Mouse (Mus musculus) lung, embryonic 14.5 days (tissue): ENCODE results near the gene Card19. TPM values are rescaled to one million over a fixed set of nuclear protein-coding genes. Genes with fewer than 3 reads are reported as not detected.

Experiments
- ATAC-seq: fragments of 200-750 bp; cut with Nextera tagmentation; 2 replicates; pipeline ENCODE4 v1.8.0; 2017; ENCODE audit warnings: mild to moderate bottlenecking, moderate TSS enrichment, moderate library complexity; ENCODE audit not compliant: insufficient read depth
- DNase-seq: peaks from one replicate; pipeline ENCODE4 v3.0.0-alpha.2; 2015
- H3K27ac ChIP-seq: fragments of 300-500 bp; sonication (generic); 2 replicates; pipeline ENCODE4 v1.5.1; 2014; ENCODE audit warnings: low read depth, mild to moderate bottlenecking, moderate library complexity
- H3K27me3 ChIP-seq: fragments of 300-500 bp; sonication (generic); 2 replicates; pipeline ENCODE4 v1.6.1; 2014; ENCODE audit warnings: low read length, control low read depth; ENCODE audit not compliant: insufficient read depth
- H3K36me3 ChIP-seq: fragments of 300-500 bp; sonication (generic); 2 replicates; pipeline ENCODE4 v1.6.1; 2014; ENCODE audit warnings: control low read depth; ENCODE audit not compliant: insufficient read depth
- H3K4me1 ChIP-seq: fragments of 300-500 bp; sonication (generic); 2 replicates; pipeline ENCODE4 v1.6.1; 2014; ENCODE audit warnings: antibody characterized with exemption, control low read depth; ENCODE audit not compliant: insufficient read depth
- H3K4me2 ChIP-seq: fragments of 300-500 bp; sonication (generic); 2 replicates; pipeline ENCODE4 v1.6.1; 2014; ENCODE audit warnings: mild to moderate bottlenecking
- H3K4me3 ChIP-seq: fragments of 300-500 bp; sonication (generic); 2 replicates; pipeline ENCODE4 v1.5.1; 2014; ENCODE audit warnings: low read depth, low read length
- H3K9ac ChIP-seq: fragments of 300-500 bp; sonication (generic); 2 replicates; pipeline ENCODE4 v1.6.1; 2014
- H3K9me3 ChIP-seq: fragments of 300-500 bp; sonication (generic); 2 replicates; pipeline ENCODE4 v1.6.1; 2016; ENCODE audit warnings: low read depth, low read length, control low read depth
- CTCF ChIP-seq: IDR thresholded peaks from 2 replicates; pipeline ENCODE4 v1.5.1; 2016; ENCODE audit warnings: antibody characterized with exemption, low read depth
- WGBS: fragments of 180-500 bp; shearing (Covaris S2); extraction: QIAGEN DNeasy Blood & Tissue Kit; methylation state at CpG from one replicate; pipeline ENCODE4 v1.1.7; 2014; 5-methylcytosine and 5-hydroxymethylcytosine counted together
- polyA plus RNA-seq: library from polyadenylated mRNA; unstranded; fragments of >200 nt; fragmentation: Nextera tagmentation; extraction: Ambion mirVana; gene quantifications from 2 replicates; pipeline ENCODE4 v1.2.1, GENCODE M21; 2014

The Card19 gene
- polyA plus RNA-seq, 1 experiment from 2014 or later = 47.9 TPM

GRCm38 (mm10) chr13:49195651-49196050, 20.2 kb downstream of the Card19 start:
- 85% methylated on average over 7 of the region's 7 CpGs for WGBS
- DNase-seq (no peak), ATAC-seq (no peak)
- H3K27ac ChIP-seq = no peak overlapping the region
- H3K4me3 ChIP-seq = no peak overlapping the region
- no peak for TF ChIP-seq CTCF
- H3K27me3 ChIP-seq = no peaks in the 10 kb centered on the region
- H3K36me3 ChIP-seq = peaks cover 5% of the 10 kb centered on the region; the same call in 1 of the 2 replicates
- H3K9ac ChIP-seq = no peak overlapping the region
- H3K4me2 ChIP-seq = no peak overlapping the region
- no peaks in the 10 kb centered on the region for H3K4me1 ChIP-seq
- no peaks in the 10 kb centered on the region for H3K9me3 ChIP-seq

GRCm38 (mm10) chr13:49194811-49195210, 21.0 kb downstream of the Card19 start:
- Histone ChIP-seq H3K27me3 (no peaks in the 10 kb centered on the region), H3K4me2 (no peak overlapping the region), H3K9me3 (no peaks in the 10 kb centered on the region), H3K9ac (no peak overlapping the region), H3K4me3 (no peak overlapping the region), H3K27ac (no peak overlapping the region), H3K36me3 (peaks cover 5% of the 10 kb centered on the region; the same call in 1 of the 2 replicates), H3K4me1 (no peaks in the 10 kb centered on the region)
- WGBS = 95% methylated on average over 13 of the region's 13 CpGs
- TF ChIP-seq CTCF = no peak
- DNase-seq (no peak), ATAC-seq (no peak)

- DNase-seq (no peak), ATAC-seq (no peak)
- WGBS = 91% methylated on average over 17 of the region's 17 CpGs
- Histone ChIP-seq H3K27me3 (no peaks in the 10 kb centered on the region), H3K9ac (no peak overlapping the region), H3K4me1 (no peaks in the 10 kb centered on the region), H3K27ac (no peak overlapping the region), H3K36me3 (peaks cover 5% of the 10 kb centered on the region; the same call in 1 of the 2 replicates), H3K9me3 (no peaks in the 10 kb centered on the region), H3K4me3 (no peak overlapping the region), H3K4me2 (no peak overlapping the region)
- no peak for TF ChIP-seq CTCF
Observed at GRCm38 (mm10) chr13:49193650-49194049, 22.2 kb downstream of the Card19 start.

- H3K9me3 ChIP-seq = no peaks in the 10 kb centered on the region
- whole genome bisulfite sequencing = 67% methylated on average over 16 of the region's 16 CpGs
- H3K27me3 ChIP-seq = no peaks in the 10 kb centered on the region
- H3K9ac ChIP-seq = no peak overlapping the region
- no peak overlapping the region for H3K4me3 ChIP-seq
- peaks cover 8% of the 10 kb centered on the region; the same call in 1 of the 2 replicates for H3K4me1 ChIP-seq
- H3K27ac ChIP-seq = no peak overlapping the region
- DNase-seq (no peak), ATAC-seq (no peak)
- H3K36me3 ChIP-seq = peaks cover 5% of the 10 kb centered on the region; the same call in 1 of the 2 replicates
- H3K4me2 ChIP-seq = no peak overlapping the region
- no peak for TF ChIP-seq CTCF
Observed at GRCm38 (mm10) chr13:49192156-49192855, 23.5 kb downstream of the Card19 start.

- ATAC-seq = no peak
- Histone ChIP-seq H3K36me3 (peaks cover 5% of the 10 kb centered on the region; the same call in 1 of the 2 replicates), H3K4me1 (peaks cover 13% of the 10 kb centered on the region; the same call in 1 of the 2 replicates), H3K9me3 (no peaks in the 10 kb centered on the region), H3K4me2 (no peak overlapping the region), H3K4me3 (no peak overlapping the region), H3K27ac (no peak overlapping the region), H3K9ac (no peak overlapping the region), H3K27me3 (no peaks in the 10 kb centered on the region)
- DNase-seq = no peak
- TF ChIP-seq CTCF = no peak
- WGBS = 43% methylated on average over 5 of the region's 5 CpGs
Observed at GRCm38 (mm10) chr13:49191673-49192035, 24.2 kb downstream of the Card19 start.

GRCm38 (mm10) chr13:49190876-49191672, 24.8 kb downstream of the Card19 start:
- ATAC-seq (no peak), DNase-seq (no peak)
- Histone ChIP-seq H3K4me2 (no peak overlapping the region), H3K4me1 (peaks cover 13% of the 10 kb centered on the region; the same call in 1 of the 2 replicates), H3K9me3 (no peaks in the 10 kb centered on the region), H3K36me3 (peaks cover 5% of the 10 kb centered on the region; the same call in 1 of the 2 replicates), H3K27me3 (no peaks in the 10 kb centered on the region), H3K4me3 (no peak overlapping the region), H3K27ac (no peak overlapping the region), H3K9ac (no peak overlapping the region)
- WGBS = 66% methylated on average over 7 of the region's 7 CpGs
- TF ChIP-seq CTCF = no peak
